Mouse (Mus musculus): Measurements from ENCODE around the gene Pi4ka.

DNA sequence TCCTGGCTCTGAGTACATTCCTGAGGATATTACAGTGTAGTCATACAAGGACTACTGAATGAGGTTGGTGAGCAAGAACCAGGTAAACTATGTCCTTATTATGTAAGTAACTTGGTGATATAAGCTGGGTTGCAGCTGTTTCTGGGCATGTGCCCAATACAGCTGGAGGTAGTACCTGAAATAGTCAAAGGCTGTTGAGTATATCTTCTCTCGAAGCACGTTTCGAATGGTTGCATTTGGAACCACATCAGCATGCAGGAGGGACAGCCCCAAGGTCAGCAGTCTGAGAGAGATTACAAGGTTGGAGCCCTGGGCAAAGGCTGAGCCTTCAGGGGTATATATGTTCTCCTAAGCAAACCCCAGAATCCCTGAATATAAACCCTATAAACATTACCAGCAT lies 105.3 kb downstream of the Pi4ka start:
- no peak for TF ChIP-seq CTCF (IDR thresholded peaks at IDR 0.05; ENCODE audit: control insufficient read depth, insufficient read depth, low read length)
- no peak for TF ChIP-seq POLR2A (IDR thresholded peaks at IDR 0.05; ENCODE audit: borderline replicate concordance, control insufficient read depth, low read depth, low read length)
